Mouse (Mus musculus) retina, postnatal 1 day (tissue): ENCODE data around the gene Slamf7.

Experiments
- DNase-seq: peaks from one replicate; pipeline ENCODE4 v3.0.0-alpha.2; 2012

The Slamf7 gene

GRCm38 (mm10) chr1:171635696-171636095, 17.1 kb downstream of the Slamf7 start:
- DNase-seq: no peak

GRCm38 (mm10) chr1:171631447-171631846, 21.4 kb downstream of the Slamf7 start:
- DNase-seq: no peak

- peak; percentile 17 for DNase-seq
Measured at GRCm38 (mm10) chr1:171630912-171631311, 21.9 kb downstream of the Slamf7 start.

- no peak for DNase-seq
Measured at GRCm38 (mm10) chr1:171630041-171630440, 22.8 kb downstream of the Slamf7 start.

- no peak for DNase-seq
Measured at GRCm38 (mm10) chr1:171629168-171629567, 23.7 kb downstream of the Slamf7 start.

GRCm38 (mm10) chr1:171627801-171628200, 25.0 kb downstream of the Slamf7 start:
- DNase-seq: no peak

- DNase-seq: no peak
Measured at GRCm38 (mm10) chr1:171620091-171620490, 32.7 kb downstream of the Slamf7 start.

- DNase-seq: no peak
Measured at GRCm38 (mm10) chr1:171619645-171620044, 33.2 kb downstream of the Slamf7 start.

- DNase-seq: no peak
Measured at GRCm38 (mm10) chr1:171619001-171619400, 33.8 kb downstream of the Slamf7 start.

GRCm38 (mm10) chr1:171616881-171617515, 35.8 kb downstream of the Slamf7 start:
- no peak for DNase-seq

GRCm38 (mm10) chr1:171613962-171614361, 38.9 kb downstream of the Slamf7 start:
- DNase-seq: peak; percentile 26

GRCm38 (mm10) chr1:171610781-171611180, 42.1 kb downstream of the Slamf7 start:
- peak; percentile 31 for DNase-seq

GRCm38 (mm10) chr1:171610026-171610425, 42.8 kb downstream of the Slamf7 start:
- DNase-seq: peak; percentile 19

GRCm38 (mm10) chr1:171607176-171607575, 45.7 kb downstream of the Slamf7 start, which contains the start of gene Ly9:
Gene Ly9 (minus strand): TSS chr1:171607410.
- no peak for DNase-seq

- DNase-seq: no peak
Measured at GRCm38 (mm10) chr1:171606656-171607055, 46.2 kb downstream of the Slamf7 start.

- DNase-seq: no peak
Measured at GRCm38 (mm10) chr1:171604686-171605085, 48.1 kb downstream of the Slamf7 start.

- DNase-seq: no peak
Measured at GRCm38 (mm10) chr1:171584584-171584983, 68.3 kb downstream of the Slamf7 start.
